Mouse (Mus musculus) megakaryocyte, embryonic 14.5 days (primary cell): Measurements from ENCODE around the gene Aco1.

Experiments
- FLI1 ChIP-seq: IDR thresholded peaks from 2 replicates; pipeline ENCODE4 v1.6.1; 2012; ENCODE audit warnings: low read length, inconsistent platforms, mixed read lengths
- GATA1 ChIP-seq: IDR thresholded peaks from 3 replicates; pipeline ENCODE4 v1.6.1; 2012; ENCODE audit warnings: mixed read lengths, low read length, inconsistent platforms, borderline replicate concordance

GRCm38 (mm10) chr4:40221876-40222585, 79.2 kb downstream of the Aco1 start:
- TF ChIP-seq GATA1, result no peak
- TF ChIP-seq FLI1, result no peak
